Mouse (Mus musculus) activated CD4-positive, CD25-positive, alpha-beta regulatory T cell, adult 4 months (primary cell): ENCODE data around the gene Auts2. TPM values are rescaled to one million over a fixed set of nuclear protein-coding genes. Genes with fewer than 3 reads are reported as not detected.

ENCODE experiments used
- ATAC-seq: one replicate; pipeline ENCODE4 v1.8.0; 2017
- polyA plus RNA-seq, 2 experiments: library from polyadenylated mRNA; unstranded; fragments of 100-300 nt; shearing (Covaris generic); gene quantifications; one replicate each; pipeline ENCODE4 v1.2.1; 2017

Auts2 gene
- polyA plus RNA-seq, 2 experiments from 2014 or later = 0.26 TPM; not detected in 1

DNA sequence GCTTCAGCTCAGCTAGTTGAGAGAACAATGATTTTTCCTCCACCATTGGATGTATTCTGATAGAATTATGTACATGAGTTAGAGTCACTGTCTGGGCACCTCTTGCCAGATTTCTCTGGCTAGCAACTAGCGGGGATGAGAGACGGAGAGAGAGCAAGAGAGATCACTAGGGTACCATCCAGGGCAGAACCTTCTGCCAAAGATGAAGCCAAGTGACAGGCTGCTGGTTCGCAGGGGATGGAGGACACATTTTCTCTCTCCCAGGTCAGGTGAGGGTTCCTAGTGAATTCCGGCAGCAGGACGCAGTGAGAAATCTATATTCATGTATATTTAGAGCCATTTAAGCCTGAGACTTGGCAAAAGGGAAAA, 956.8 kb downstream of the Auts2 start:
- ATAC-seq = no peak

DNA sequence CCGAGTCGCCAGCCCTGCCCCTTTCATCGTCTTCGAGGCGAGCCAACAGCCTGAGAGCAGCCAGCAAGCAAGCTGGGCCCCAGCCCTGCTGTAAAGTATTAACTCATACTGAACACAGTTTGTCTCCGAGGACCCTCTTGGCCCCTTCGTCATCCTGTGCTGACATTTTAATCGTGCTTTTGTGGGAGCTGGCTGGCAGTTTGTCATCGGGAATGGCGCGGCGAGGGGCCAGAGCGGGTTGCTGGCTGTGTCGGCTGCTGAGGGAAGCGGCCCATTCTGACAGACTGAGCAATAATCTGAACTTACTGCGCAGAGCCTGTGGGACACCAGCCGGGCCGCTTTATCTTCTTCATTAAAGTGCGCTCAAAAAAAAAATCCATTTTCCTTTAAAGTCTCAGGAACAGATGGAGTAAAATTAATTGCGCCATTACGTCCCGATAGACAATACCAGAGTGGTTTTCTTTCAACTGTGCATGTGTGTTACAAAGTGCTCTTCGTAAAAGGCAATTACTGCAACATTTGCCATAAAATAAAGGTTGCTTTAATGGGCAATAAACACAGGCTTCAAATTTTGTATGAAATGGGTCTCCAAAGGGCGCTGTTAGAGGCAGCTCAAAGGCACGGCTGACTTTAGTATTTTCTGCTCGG, 957.3 kb downstream of the Auts2 start:
- no peak for ATAC-seq

DNA sequence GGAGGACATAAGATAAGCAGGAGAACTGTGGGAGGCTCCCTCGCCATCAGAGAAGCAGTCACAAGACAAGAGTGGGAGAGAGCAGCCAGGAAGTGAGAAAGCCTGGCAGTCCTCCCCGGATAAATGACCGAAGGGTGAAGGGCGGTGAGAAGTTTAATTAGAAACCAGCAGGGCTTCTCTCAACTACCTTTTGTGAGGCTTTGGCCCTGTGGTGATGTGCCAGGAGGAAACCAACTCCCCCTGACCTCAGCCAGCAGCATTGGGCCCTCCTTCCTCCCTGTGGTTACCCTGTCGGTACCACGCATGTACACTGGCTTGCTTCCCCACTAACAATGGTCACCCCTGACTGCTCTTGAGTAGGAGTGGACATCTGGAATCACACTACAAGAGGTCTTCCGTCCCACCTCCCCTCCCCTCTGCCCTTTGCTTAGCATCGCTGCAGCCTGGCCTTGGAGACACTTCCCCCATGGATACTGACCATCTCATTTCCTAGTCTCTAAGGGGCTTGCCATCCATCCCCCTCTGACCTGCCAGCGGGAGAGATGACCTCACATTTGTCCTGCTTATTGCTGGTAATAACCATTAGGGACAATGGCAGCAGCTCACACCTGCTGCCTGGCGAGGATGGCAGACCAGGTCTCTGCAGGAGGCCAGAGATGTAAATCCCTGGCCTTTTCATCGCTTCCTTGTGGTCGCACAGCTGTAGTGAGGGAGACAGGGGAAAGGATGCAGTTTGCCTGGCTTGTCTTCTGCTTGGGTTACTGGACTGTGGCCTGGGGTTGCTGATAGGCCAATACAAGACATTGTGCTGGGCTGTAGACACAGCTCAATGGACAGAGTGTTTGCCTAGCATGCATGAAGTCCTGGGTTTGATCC, 958.6 kb downstream of the Auts2 start:
- ATAC-seq = no peak

DNA sequence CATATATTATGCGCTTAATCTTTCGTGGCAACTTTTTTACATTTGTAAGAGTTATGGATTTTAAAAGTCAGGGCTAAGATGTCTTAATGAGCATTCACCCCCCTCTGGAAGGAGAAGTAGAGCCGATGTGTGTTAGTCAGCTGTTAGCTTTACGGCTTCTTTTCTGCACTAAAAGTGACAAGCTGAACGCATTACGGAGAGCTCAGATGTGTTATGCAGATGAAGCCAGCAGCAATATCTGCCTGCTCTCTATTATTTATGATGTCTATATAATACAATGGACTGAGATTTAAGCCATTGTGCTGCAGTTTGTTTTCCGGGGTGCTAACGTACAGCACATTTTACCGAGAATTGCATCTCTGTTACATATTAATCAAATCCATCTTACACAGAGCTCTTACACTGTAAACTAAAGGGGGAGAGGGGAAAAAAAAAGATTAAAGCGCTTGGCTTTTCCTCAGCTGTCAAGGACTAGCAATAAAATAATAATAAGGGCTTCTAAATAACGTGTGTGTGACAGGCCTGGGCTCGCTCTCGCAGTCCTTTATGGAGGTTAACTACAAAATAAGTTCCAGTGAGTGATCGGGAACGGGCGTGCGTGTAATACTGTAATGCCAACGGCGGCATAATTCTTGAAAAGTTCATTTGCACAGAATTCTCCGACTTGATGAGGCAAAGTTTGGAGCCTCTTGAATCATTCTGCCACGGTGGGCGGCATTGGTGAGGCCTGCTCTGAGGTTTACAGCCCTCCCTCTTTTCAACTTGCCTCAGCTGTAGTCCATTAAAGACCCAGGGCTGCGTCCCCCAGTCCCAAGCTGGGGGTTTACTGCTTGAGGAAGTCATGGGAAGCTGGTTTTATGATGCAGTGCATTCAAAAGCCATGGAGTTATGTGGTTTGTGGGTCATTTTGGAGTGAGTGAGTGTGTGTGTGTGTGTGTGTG, 961.8 kb downstream of the Auts2 start:
- no peak for ATAC-seq

DNA sequence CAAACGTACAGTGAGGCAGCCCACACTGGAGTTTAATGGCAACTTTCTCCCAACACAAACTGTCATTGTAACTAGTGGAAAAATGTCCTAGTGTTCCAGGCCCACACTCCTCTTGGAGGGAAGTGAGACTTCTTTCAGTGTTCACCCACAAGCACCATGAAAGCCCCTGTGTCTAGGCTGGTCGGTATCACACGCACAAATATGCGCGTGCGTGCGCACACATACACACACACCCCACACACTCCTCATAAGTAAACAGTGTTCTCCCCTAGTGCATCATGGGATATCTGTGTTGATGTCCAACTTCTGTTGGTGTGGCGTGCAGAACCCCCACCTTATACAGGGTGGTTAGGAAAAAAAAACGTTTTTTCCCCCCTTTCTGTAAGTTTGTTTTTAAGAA, 964.4 kb downstream of the Auts2 start:
- no peak for ATAC-seq

DNA sequence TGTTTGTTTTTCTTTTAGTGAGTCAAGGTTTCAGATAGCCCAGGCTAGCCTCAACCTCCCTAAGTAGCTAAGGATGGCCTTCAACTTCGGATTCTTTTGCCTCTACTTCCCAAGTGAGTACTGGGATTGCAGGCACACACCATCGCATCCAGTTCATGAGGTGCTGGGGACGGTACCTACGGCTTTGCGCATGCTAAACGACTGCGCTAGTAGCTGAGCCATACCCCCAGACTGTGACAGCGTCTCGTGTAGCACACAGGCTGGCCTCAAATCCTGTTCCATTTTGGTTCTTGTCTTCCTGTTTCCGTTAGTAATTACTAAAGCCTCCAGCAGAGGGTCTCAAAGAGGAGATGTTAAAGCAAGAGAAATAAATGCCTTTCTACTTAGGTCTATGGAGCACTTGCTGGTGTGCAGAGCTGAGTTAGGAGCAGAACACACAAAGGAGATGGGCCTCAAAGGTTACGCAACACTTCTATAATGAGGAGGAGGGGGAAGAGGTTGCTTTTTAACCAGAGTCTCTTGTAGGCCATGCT, 967.3 kb downstream of the Auts2 start:
- ATAC-seq = no peak

DNA sequence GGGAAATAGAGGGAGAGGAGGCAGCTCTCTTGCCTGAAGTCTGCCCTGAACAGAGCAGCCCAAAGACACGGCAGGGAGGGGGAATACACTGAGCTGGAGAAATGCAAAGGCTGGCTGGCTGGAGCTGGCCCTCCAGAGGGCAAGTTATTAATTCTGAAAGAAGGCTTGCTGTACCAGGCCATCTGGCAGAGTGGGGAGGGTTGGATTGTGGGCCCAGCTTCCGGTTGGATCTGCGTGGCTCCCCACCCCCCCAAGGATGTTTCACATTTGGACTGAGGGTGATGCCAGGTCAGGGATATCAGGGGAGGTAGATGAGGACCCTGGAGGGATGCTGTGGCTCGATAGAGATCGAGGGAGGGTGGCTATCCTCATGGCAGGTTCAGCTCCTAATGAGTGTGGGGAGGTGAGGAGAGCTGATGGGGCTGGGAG, 968.0 kb downstream of the Auts2 start:
- ATAC-seq = no peak

DNA sequence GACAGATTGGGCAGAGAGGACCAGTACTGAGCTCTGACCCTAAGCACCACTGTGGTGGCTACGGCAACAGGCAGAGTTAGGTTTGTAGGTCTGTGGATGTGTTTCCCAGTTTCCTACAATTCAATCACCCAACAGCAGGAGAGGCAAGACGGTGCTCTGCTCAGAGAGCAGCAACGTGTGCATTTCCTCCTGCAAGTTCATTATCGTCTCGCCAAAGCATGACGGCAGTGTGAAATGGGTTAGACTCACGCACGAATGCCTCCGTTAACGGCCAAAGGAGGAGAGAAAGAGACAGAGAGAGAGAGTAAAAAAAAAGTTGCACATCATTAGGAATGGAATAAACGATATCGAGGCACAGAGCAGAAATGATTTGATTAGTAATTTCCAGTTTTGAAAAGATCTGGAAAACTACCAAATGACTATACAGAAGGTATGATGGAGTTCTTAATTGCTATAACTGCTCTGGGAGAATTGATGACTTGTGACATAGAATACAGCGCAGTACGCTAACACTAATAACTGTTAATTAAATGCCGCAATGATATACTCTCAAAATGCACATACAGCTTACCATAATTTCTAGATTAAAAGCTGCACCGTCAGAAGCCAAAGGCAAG, 968.6 kb downstream of the Auts2 start:
- ATAC-seq = no peak

DNA sequence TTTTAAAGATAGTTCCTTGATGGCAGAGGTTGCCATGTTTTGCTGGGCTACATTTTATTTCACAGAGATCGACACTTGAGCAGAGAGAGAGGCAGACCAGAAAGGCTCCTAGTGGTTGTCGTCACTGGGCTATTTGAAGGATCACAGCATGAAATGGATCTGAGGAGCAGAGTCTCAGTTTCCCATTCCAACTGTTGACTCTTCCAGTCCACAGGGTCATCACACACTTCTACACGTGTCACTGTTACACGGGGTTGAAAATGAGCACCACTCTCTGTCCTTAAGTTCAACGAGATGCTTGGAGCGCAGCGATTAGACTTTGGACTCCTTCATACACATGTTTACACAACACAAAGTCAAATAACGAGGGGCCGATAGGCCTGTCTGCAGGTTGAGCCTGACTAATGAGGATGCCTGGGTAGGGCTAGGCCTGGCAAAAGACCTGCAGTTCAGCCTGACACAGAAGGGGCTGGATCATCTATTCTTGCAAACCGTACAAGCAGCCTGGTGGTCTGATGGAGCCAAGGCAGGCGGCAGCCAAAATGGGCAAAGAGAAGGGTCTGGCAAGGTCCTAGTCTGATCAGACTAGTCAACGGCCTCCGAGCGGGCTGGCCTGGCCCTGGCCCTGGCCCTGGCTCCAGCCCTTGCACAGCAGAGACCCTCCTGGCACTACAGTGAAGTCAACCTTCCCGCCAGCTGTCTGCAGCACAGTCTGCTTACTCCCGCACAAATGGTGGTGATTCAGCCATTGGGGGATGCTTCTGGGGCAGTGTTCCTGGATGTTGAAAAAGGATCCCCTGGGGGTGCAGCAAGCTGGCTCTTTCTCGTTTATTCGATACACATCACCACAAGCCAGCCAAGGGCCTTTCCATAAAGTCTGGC, 969.6 kb downstream of the Auts2 start:
- no peak for ATAC-seq

DNA sequence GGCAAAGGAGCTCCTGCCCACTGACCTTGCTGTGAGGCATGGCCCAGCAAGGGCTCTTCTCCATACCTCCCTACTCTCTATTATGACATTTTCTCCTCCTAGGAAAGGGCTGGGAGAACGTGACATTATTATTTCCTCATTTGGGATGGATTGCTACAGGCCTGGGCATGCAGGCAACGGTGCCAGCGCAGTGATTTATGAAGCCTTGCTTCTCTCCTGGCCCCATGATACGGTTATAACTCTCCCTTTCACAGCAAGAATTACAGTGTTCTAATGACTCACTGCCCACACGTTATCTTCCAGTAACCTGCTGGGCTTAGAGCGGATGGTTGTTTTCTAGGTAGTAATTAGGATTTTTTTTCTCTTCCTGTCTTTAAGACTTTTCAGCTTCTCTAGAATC, 977.1 kb downstream of the Auts2 start:
- no peak for ATAC-seq

DNA sequence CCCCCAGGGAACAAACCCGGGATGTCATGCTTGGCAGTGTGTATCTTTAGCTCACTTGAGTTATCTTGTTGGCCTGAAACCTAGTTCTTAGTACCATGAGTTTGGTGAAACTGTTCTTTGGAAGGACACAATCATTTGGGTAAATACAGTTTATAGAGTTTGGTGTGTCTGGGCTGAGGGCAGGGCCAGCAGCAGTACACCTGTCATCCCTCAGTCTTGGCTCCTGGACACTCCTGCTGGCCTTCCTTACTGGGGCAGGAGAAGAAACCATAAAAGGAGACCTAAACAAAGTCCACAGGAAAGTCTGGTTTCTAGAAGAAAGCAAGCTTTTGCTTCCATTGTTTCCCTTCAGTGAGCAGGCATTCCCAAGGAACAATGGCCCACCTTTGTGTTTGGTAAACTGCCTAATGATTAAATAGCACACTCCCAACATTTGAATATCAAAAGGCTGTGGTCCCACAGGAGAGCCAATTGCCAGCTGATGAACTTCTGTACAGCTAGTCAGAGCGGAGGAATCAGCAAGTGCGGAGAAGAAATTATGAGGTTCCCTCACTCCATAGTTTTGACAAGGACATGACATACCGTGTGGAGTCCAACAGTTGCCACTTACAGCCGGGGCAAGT, 979.4 kb downstream of the Auts2 start:
- ATAC-seq = no peak

DNA sequence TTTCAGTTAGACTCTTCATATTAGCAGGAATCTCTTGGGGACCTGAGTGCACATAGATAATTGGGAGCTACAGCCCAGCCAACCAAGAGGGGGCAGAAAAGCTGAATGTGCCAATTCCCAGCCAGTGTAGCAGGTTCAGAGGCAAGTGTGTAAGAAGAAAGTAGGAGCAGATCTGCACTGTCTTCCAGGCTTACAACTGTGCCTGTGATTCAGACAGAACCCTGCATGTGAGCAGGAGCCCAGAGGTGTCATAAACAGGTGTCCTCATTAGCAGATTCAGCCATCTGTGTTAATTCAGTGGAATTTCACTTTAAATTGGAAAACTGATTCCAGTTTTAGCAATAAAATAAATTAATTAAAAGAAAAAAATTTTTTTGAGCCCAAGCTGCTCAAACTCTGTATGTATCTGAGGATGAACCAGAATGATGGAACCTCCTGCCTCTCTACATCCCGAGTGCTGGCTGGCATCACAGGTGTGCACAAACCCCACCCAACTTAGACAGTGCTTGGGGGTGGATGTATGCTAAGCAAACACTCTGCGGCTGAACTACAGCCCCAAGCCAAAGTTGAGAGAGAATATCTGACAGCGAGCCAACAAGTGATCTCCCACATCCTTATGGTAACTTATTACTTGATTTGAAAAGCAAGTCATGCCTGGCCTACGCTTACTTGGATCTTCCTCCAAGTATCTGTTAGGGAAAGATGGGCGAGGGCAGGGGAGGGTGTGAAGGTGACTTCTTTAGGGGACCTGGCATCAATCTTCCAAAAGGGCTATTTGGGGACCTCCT, 982.2 kb downstream of the Auts2 start:
- no peak for ATAC-seq

DNA sequence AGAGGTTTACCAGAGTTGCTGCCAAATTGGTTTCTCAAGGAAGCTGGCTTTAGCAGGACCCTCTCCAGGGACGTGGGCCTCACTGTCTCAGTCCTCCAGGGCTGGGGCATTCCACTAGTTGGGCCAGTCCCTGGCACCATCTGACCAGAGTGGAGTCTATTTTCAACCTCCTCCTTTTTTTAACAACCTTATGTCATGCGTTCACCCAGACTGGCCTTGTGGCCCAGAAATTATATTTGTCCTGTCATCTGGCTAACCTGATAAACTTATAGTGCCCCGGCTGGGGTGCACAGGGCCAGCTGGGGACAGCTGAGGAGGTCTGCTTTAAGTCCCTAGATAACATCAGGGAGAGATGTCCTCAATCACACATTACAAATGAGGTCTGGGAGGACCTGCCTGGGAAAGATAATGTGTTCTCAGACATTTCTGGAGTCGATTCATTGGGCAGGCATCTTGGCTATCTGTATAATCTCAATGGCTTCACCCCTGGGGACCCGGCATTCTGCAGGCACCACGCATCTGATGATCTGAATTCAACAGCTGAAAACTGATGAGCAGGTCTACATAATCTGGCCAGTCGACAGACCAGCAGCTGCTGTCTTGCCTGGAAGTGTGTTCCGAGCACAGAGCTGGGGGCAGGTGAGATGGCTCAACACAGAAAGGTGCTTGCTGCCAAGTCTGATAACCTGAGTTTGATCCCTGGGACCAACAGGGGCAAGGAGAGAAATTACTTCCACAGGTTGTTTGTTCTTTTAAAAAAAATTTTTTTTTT, 984.6 kb downstream of the Auts2 start:
- ATAC-seq = no peak

DNA sequence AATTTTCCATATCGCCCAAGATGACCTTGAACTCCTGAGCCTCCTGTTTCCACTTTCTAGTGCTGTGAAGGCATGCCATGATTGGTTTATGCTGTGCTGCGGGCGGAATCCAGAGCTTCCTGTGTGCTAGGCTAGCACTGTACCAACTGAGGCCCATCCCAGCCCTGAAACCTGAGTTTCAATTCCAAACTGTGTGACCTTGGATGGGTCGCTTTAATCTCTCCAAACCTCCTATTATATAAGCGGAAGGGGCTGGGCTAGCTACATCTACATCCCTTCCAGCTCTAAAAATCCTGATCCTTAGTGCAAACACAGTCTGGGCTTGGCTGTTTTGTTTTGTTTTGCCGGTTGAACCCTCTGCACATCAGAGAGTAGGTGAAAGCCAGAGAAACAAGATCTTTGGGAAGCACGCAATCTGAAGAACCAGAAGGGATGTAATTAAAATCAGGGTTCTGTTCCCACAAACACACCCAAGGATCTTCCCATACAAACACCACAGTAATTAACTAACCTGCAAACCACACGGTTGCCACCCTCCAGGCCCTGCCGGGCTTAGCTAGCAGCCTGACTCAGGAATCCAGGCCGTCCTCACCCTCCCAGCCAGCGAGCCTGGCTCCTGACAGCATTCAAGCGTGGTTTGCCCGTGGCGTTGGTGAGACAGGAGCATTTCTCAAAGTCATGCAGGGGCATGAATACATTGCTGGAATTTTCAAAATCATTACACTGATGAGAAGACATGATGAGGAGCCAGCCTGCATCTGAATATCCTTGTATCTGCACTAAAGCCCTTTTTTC, 985.4 kb downstream of the Auts2 start:
- no peak for ATAC-seq

DNA sequence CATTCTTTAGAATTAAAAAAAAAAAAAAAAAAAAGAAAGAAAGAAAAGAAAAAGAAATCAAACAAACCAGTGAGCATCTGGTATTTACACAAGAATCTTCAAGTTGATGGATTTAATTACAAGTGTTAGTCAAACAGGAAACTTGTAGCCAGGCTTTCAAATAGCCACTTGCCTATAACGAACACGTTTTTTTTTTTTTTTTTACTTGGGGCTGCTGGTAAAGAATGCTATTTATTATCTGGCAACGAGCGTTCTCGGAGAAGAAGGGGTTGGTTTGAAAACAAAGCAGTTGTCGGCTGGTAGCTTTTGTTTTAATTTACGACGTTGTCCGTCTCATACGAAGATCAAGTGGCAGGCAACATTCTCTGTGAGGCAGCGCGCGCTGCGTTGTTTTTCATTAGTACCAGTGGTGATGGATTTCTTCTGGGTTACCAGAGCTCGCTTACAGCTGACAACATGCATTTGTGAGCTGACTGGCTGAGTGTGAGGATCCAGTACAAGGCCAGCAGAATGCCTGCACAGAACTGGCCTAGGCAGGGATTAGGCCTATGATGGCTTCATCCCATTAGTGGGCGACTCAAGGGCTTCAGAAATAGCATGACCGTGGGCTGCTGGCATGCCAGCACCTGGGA, 994.1 kb downstream of the Auts2 start:
- no peak for ATAC-seq

DNA sequence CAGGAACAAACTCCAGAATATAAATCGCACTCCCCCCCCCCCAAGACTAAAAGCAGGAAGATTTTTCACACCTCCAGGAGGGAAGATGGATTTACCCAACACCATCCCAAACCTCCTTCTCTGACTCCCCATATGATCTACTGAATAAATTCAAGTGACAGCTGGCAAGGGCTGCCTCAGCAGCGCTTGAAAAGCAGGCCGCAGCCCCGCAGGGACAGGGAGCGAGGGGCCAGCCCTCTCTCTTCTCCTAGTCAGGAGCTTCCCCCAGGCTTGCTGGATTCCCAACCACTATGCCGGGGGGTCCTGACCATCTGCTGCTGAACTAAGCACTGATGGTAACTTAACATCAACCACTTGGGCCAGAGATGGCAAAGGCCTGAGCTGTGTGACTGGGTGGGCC, 995.2 kb downstream of the Auts2 start:
- ATAC-seq = no peak

DNA sequence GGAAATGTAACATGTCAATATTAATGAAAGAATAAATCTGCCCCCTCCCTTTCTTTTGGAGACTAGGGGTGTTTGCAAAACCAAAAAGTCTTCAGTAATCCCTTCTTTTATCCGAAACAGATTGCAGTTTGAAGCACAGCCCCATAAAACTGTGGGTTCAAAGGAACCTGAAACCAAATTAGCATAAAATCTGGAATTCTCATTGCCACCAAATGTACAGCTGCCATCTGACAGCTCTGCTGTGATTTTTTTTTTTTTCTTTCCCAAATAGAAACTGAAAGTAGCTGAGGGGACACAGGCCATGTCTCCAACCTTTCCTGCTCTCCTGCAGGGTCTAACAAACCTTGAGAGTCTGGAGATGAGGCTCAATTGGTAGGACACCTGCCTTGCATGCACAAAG, 996.7 kb downstream of the Auts2 start:
- no peak for ATAC-seq

DNA sequence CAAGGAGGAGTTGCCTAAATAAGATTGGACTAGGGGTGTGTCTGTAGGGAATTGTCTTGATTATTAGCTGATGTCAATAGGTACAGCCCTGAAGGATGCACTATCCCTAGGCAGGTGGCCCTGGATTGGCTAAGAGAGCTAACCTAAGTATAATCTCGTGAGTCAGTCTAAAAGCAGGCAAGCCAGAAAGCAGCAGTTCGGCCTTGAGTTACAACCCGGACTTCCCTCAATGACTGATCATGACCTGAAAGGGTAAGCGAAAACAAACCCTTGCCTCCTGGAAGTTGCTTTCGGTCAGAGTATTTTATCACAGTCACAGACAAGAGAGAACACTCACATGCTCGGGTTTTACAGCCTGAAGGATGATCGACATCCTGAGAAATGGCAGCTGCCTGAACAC, 998.8 kb downstream of the Auts2 start:
- ATAC-seq = no peak
